Mouse (Mus musculus) olfactory bulb, adult 2 months (tissue): Measurements from ENCODE around the gene Tmem217.

Experiments used
- CTCF ChIP-seq: fragments of 200-500 bp; IDR thresholded peaks from 2 replicates; pipeline ENCODE4 v1.5.1; 2012; ENCODE audit warnings: low read depth, mild to moderate bottlenecking, low read length, moderate library complexity; ENCODE audit not compliant: insufficient read depth
- POLR2A ChIP-seq: fragments of 200-500 bp; IDR thresholded peaks from 2 replicates; pipeline ENCODE4 v1.6.1; 2012; ENCODE audit warnings: mild to moderate bottlenecking, low read depth, low read length, moderate library complexity; ENCODE audit not compliant: insufficient read depth

DNA sequence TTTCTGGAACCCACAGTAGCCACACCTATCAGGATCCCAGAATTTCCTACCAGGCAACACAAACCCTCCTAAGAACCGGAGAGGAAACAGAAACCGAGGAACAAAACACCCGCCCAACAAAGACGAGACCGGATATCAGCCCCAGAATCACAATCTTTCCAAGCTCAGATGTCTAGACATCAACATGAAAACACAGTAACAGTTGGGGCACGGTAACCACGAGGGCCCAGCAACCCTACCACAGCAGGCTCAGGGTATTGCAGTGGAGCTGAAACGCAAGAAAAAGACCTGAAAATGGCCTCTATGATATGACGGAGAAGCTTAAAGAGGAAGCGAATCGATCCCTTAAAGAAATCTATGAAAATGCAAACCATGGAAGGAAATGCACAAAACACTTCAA lies 18.3 kb downstream of the Tmem217 start:
- TF ChIP-seq CTCF (no peak), POLR2A (no peak)
